Mouse (Mus musculus): ENCODE measurements around the gene Amt. TPM values are rescaled to one million over a fixed set of nuclear protein-coding genes. Genes with fewer than 3 reads are reported as not detected.
A peak's percentile ranks its signal among the peaks of the same experiment; 100 is the strongest.

Gene Amt
- total and polyA plus RNA-seq, 2 experiments from 2014 or later, result 30.2 to 30.9 TPM

GRCm38 (mm10) chr9:108348290-108348680 lies 51.6 kb downstream of the Amt start:
- ATAC-seq (ENCODE audit: low FRiP score) (0 out of 2 replicates have a peak, but pooled peaks have one; percentile 3), DNase-seq (ENCODE audit: low spot score) (no peak)
- 7% methylated on average over 13 of the region's 14 CpGs for WGBS
- peak overlapping the region; percentile 95 for H3K4me3 ChIP-seq (ENCODE audit: low read depth, low read length)
- H3K4me2 ChIP-seq (ENCODE audit: low read depth, low read length, poor library complexity, severe bottlenecking), result peak overlapping the region; percentile 71
- TF ChIP-seq CTCF (IDR thresholded peaks at IDR 0.05), result no peak
- no peaks in the 10 kb centered on the region for H3K4me1 ChIP-seq (ENCODE audit: insufficient read depth, low read length)
- H3K36me3 ChIP-seq (ENCODE audit: insufficient read depth, low read length), result peaks cover 21% of the 10 kb centered on the region
- no peaks in the 10 kb centered on the region for H3K27me3 ChIP-seq (ENCODE audit: insufficient read depth, low read length)
- no peaks in the 10 kb centered on the region for H3K9me3 ChIP-seq (ENCODE audit: low read length)
- H3K27ac ChIP-seq (ENCODE audit: low read depth, low read length), result peak overlapping the region; percentile 82
- H3K9ac ChIP-seq (replicated peaks; ENCODE audit: low read length, poor library complexity, severe bottlenecking), result peak overlapping the region; percentile 83

- no peaks in the 10 kb centered on the region for H3K27me3 ChIP-seq (ENCODE audit: insufficient read depth, low read length)
- WGBS, result 98% methylated on average over 4 of the region's 4 CpGs
- TF ChIP-seq CTCF (IDR thresholded peaks at IDR 0.05), result no peak
- H3K9ac ChIP-seq (replicated peaks; ENCODE audit: low read length, poor library complexity, severe bottlenecking), result no peak overlapping the region
- H3K4me3 ChIP-seq (ENCODE audit: low read depth, low read length), result no peak overlapping the region
- no peaks in the 10 kb centered on the region for H3K9me3 ChIP-seq (ENCODE audit: low read length)
- no peak overlapping the region for H3K27ac ChIP-seq (ENCODE audit: low read depth, low read length)
- peaks cover 32% of the 10 kb centered on the region for H3K36me3 ChIP-seq (ENCODE audit: insufficient read depth, low read length)
- DNase-seq (ENCODE audit: low spot score), result no peak
- H3K4me1 ChIP-seq (ENCODE audit: insufficient read depth, low read length), result no peaks in the 10 kb centered on the region
- no peak for ATAC-seq (ENCODE audit: low FRiP score)
- no peak overlapping the region for H3K4me2 ChIP-seq (ENCODE audit: low read depth, low read length, poor library complexity, severe bottlenecking)
Observed at GRCm38 (mm10) chr9:108349727-108350126, 53.1 kb downstream of the Amt start.

Other genes starting within 250 kb of the Amt start
- gene Gmppb, start 247.6 kb upstream of the Amt start, total RNA-seq (2014; rRNA removed), result 13.4 and 18.7 TPM in 2 replicates
- gene Gmppb, start 247.6 kb upstream of the Amt start, polyA plus RNA-seq (2015; fragmentation: Nextera tagmentation; extraction: Ambion mirVana), result 14.9 and 17.8 TPM in 2 replicates
- 2.5 and 3.7 TPM in 2 replicates for gene Amigo3, start 243.7 kb upstream of the Amt start, total RNA-seq (2014; rRNA removed)
- 1.4 and 1.6 TPM in 2 replicates for gene Amigo3, start 243.7 kb upstream of the Amt start, polyA plus RNA-seq (2015; fragmentation: Nextera tagmentation; extraction: Ambion mirVana)
- 0.14 TPM in 1 of 2 replicates, not detected in the other for gene Mst1, start 216.4 kb upstream of the Amt start, total RNA-seq (2014; rRNA removed)
- not detected in 2 replicates for gene Mst1, start 216.4 kb upstream of the Amt start, polyA plus RNA-seq (2015; fragmentation: Nextera tagmentation; extraction: Ambion mirVana)
- gene Rnf123, start 213.5 kb upstream of the Amt start, total RNA-seq (2014; rRNA removed), result 46.3 and 60.6 TPM in 2 replicates
- gene Rnf123, start 213.5 kb upstream of the Amt start, polyA plus RNA-seq (2015; fragmentation: Nextera tagmentation; extraction: Ambion mirVana), result 44.1 and 49.1 TPM in 2 replicates
- 32.3 and 45.1 TPM in 2 replicates for gene Apeh, start 202.2 kb upstream of the Amt start, total RNA-seq (2014; rRNA removed)
- 38.3 and 42.7 TPM in 2 replicates for gene Apeh, start 202.2 kb upstream of the Amt start, polyA plus RNA-seq (2015; fragmentation: Nextera tagmentation; extraction: Ambion mirVana)
- gene Bsn, start 106.5 kb upstream of the Amt start, total RNA-seq (2014; rRNA removed), result 59.4 and 60.6 TPM in 2 replicates
- gene Bsn, start 106.5 kb upstream of the Amt start, polyA plus RNA-seq (2015; fragmentation: Nextera tagmentation; extraction: Ambion mirVana), result 6.1 and 7.7 TPM in 2 replicates
- 126 and 141 TPM in 2 replicates for gene Dag1, start 32.9 kb upstream of the Amt start, total RNA-seq (2014; rRNA removed)
- 78.7 and 79.7 TPM in 2 replicates for gene Dag1, start 32.9 kb upstream of the Amt start, polyA plus RNA-seq (2015; fragmentation: Nextera tagmentation; extraction: Ambion mirVana)
- gene Nicn1, start 6.4 kb upstream of the Amt start, total RNA-seq (2014; rRNA removed), result 80.7 and 107 TPM in 2 replicates
- gene Nicn1, start 6.4 kb upstream of the Amt start, polyA plus RNA-seq (2015; fragmentation: Nextera tagmentation; extraction: Ambion mirVana), result 122 and 142 TPM in 2 replicates
- gene Rhoa, start 9.3 kb downstream of the Amt start, total RNA-seq (2014; rRNA removed), result 120 and 124 TPM in 2 replicates
- 242 and 252 TPM in 2 replicates for gene Rhoa, start 9.3 kb downstream of the Amt start, polyA plus RNA-seq (2015; fragmentation: Nextera tagmentation; extraction: Ambion mirVana)
- 59.8 and 61.2 TPM in 2 replicates for gene Tcta, start 9.3 kb downstream of the Amt start, total RNA-seq (2014; rRNA removed)
- 76.3 and 79.8 TPM in 2 replicates for gene Tcta, start 9.3 kb downstream of the Amt start, polyA plus RNA-seq (2015; fragmentation: Nextera tagmentation; extraction: Ambion mirVana)
- 225 and 226 TPM in 2 replicates for gene Gpx1, start 42.0 kb downstream of the Amt start, total RNA-seq (2014; rRNA removed)
- 430 and 447 TPM in 2 replicates for gene Gpx1, start 42.0 kb downstream of the Amt start, polyA plus RNA-seq (2015; fragmentation: Nextera tagmentation; extraction: Ambion mirVana)
- 114 and 132 TPM in 2 replicates for gene Usp4, start 51.0 kb downstream of the Amt start, total RNA-seq (2014; rRNA removed)
- 102 and 106 TPM in 2 replicates for gene Usp4, start 51.0 kb downstream of the Amt start, polyA plus RNA-seq (2015; fragmentation: Nextera tagmentation; extraction: Ambion mirVana)
- 2.1 and 3.0 TPM in 2 replicates for gene 1700102P08Rik, start 96.0 kb downstream of the Amt start, total RNA-seq (2014; rRNA removed)
- gene 1700102P08Rik, start 96.0 kb downstream of the Amt start, polyA plus RNA-seq (2015; fragmentation: Nextera tagmentation; extraction: Ambion mirVana), result 0.99 and 1.4 TPM in 2 replicates
- gene Ccdc36, start 131.6 kb downstream of the Amt start, total RNA-seq (2014; rRNA removed), result 1.5 and 2.0 TPM in 2 replicates
- gene Ccdc36, start 131.6 kb downstream of the Amt start, polyA plus RNA-seq (2015; fragmentation: Nextera tagmentation; extraction: Ambion mirVana), result 1.9 TPM in 2 replicates
- gene BC048562, start 139.6 kb downstream of the Amt start, total RNA-seq (2014; rRNA removed), result not detected in 2 replicates
- gene BC048562, start 139.6 kb downstream of the Amt start, polyA plus RNA-seq (2015; fragmentation: Nextera tagmentation; extraction: Ambion mirVana), result not detected in 2 replicates
- gene Ccdc71, start 163.7 kb downstream of the Amt start, total RNA-seq (2014; rRNA removed), result 37.3 and 39.8 TPM in 2 replicates
- 56.8 and 61.2 TPM in 2 replicates for gene Ccdc71, start 163.7 kb downstream of the Amt start, polyA plus RNA-seq (2015; fragmentation: Nextera tagmentation; extraction: Ambion mirVana)
- gene Klhdc8b, start 164.7 kb downstream of the Amt start, total RNA-seq (2014; rRNA removed), result 82.4 and 86.3 TPM in 2 replicates
- gene Klhdc8b, start 164.7 kb downstream of the Amt start, polyA plus RNA-seq (2015; fragmentation: Nextera tagmentation; extraction: Ambion mirVana), result 56.1 and 59.2 TPM in 2 replicates
- 56.5 and 169 TPM in 2 replicates for gene Lamb2, start 182.9 kb downstream of the Amt start, total RNA-seq (2014; rRNA removed)
- gene Lamb2, start 182.9 kb downstream of the Amt start, polyA plus RNA-seq (2015; fragmentation: Nextera tagmentation; extraction: Ambion mirVana), result 15.8 and 18.5 TPM in 2 replicates
- gene Usp19, start 193.7 kb downstream of the Amt start, total RNA-seq (2014; rRNA removed), result 86.5 and 113 TPM in 2 replicates
- 48.2 and 50.7 TPM in 2 replicates for gene Usp19, start 193.7 kb downstream of the Amt start, polyA plus RNA-seq (2015; fragmentation: Nextera tagmentation; extraction: Ambion mirVana)
- gene Qars, start 210.9 kb downstream of the Amt start, total RNA-seq (2014; rRNA removed), result 107 and 146 TPM in 2 replicates
- gene Qars, start 210.9 kb downstream of the Amt start, polyA plus RNA-seq (2015; fragmentation: Nextera tagmentation; extraction: Ambion mirVana), result 62.0 and 62.6 TPM in 2 replicates
- 240 and 284 TPM in 2 replicates for gene Qrich1, start 220.0 kb downstream of the Amt start, total RNA-seq (2014; rRNA removed)
- 103 and 109 TPM in 2 replicates for gene Qrich1, start 220.0 kb downstream of the Amt start, polyA plus RNA-seq (2015; fragmentation: Nextera tagmentation; extraction: Ambion mirVana)